Mouse (Mus musculus): Measurements from ENCODE around the gene Barhl2.

DNA sequence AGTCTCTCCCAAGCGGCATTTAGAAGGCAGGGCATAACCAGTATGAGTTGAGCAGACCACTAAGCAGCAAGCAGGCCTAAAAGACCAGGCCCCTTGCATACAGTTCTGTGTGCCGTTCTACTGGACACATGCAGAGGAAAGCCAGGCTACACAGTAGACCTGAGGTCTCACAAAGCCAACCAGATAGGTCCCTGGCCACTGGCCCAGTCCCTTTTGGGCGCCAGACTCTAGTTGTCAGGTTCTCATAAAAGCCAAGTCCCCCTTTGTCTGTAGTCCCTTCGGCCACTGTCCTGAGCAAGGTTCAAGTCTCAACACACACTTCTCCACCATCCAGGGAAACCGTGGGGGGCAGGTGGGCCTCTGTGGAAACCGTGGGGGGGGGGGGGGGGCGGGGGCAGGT is 44.3 kb upstream of the Barhl2 start:
- TF ChIP-seq POLR2A (IDR thresholded peaks at IDR 0.05; ENCODE audit: borderline replicate concordance, insufficient read depth, low read length) (no peak), CTCF (IDR thresholded peaks at IDR 0.05; ENCODE audit: borderline replicate concordance, insufficient read depth, low read depth, low read length) (no peak)

Measured in cerebellum, adult 2 months (tissue).